Mouse (Mus musculus): ENCODE measurements around the gene Tshz3. TPM values are rescaled to one million over a fixed set of nuclear protein-coding genes. Genes with fewer than 3 reads are reported as not detected.

Gene Tshz3
- total and polyA plus RNA-seq, 2 experiments from 2014 or later: 18.1 to 25.3 TPM

DNA sequence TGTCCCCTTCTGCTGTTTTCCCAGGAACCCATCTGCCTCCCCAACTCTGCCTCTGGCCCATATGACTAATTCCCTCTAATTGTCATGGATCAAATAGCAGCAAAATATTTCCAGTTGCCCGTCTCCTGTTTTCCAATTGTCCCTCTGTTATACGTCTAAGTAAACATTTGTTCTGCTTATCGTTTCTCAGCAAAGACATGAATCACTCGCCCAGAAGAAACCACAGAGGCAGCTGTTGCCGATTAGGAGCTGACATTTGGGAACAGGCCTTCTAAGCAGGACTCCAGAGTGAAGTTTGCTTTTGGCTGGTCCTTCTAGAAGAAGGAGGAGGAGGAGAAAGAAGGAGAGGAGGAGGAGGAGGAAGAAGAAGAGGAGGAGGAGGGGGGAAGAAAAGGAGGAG lies 30.2 kb upstream of the Tshz3 start:
- H3K4me1 ChIP-seq (ENCODE audit: insufficient read depth, low read length): no peaks in the 10 kb centered on the region
- no peak for TF ChIP-seq CTCF (IDR thresholded peaks at IDR 0.05; ENCODE audit: low read depth)
- no peaks in the 10 kb centered on the region for H3K36me3 ChIP-seq (ENCODE audit: insufficient read depth, low read length)
- no peak overlapping the region for H3K4me3 ChIP-seq (ENCODE audit: low read length)
- no peak for DNase-seq (ENCODE audit: low spot score)
- no peak overlapping the region for H3K27ac ChIP-seq
- ATAC-seq: no peak
- no peak overlapping the region for H3K9ac ChIP-seq (replicated peaks; ENCODE audit: low read length)
- no peak overlapping the region for H3K4me2 ChIP-seq (ENCODE audit: low read depth, low read length)
- H3K9me3 ChIP-seq (ENCODE audit: low read length): no peaks in the 10 kb centered on the region
- no peaks in the 10 kb centered on the region for H3K27me3 ChIP-seq (ENCODE audit: insufficient read depth, low read length)
- 66% methylated on average over 5 of the region's 5 CpGs for WGBS

DNA sequence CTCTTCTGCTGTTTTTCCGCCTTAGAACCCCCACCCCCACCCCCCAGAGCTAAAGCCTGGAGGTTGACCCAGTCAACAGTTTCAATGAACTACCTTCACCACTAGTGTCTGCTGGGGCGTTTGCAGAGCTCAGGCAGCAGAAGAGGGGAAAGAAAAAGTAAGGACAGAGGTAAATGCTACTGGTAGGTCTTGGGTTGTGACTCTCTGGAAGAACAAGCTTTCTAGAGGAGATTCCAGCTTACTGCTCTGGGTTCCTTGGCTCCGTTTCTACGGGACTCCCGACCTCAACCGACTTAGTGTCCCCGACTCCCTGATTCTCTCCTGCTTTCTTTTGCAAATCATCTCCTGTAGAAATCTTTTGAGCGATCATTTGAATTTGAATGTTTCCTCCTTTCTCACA lies 19.9 kb upstream of the Tshz3 start:
- no peaks in the 10 kb centered on the region for H3K9me3 ChIP-seq (ENCODE audit: low read length)
- no peak overlapping the region for H3K9ac ChIP-seq (replicated peaks; ENCODE audit: low read length)
- H3K36me3 ChIP-seq (ENCODE audit: insufficient read depth, low read length): no peaks in the 10 kb centered on the region
- no peak for ATAC-seq
- H3K4me3 ChIP-seq (ENCODE audit: low read length): no peak overlapping the region
- no peak overlapping the region for H3K4me2 ChIP-seq (ENCODE audit: low read depth, low read length)
- DNase-seq (ENCODE audit: low spot score): no peak
- 18% methylated on average over 8 of the region's 8 CpGs for WGBS
- 0 out of 2 replicates have a peak, but pooled peaks cover 10% of the 10 kb centered on the region for H3K27me3 ChIP-seq (ENCODE audit: insufficient read depth, low read length)
- no peak overlapping the region for H3K27ac ChIP-seq
- peaks cover 11% of the 10 kb centered on the region; the same call in 1 of the 2 replicates for H3K4me1 ChIP-seq (ENCODE audit: insufficient read depth, low read length)
- TF ChIP-seq CTCF (IDR thresholded peaks at IDR 0.05; ENCODE audit: low read depth): no peak

DNA sequence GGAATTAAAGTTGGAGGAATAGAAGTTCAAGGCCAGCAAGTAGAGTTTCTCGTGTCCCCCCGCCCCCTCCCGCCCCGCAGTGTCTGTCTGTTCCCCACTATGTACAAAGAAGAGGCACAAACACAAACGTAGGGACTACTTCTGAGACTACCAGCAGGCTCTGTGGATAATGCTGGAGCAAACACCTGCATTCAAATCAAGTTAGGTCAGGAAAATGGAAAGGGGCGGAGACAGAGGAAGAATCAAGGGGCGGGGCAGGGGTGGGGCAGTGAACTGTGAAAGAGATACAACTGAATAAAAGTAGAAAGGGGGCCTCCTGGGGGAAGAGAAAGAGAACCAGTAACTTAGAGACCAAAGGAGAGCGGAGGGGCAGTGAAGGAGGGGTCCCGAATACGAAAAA lies 19.4 kb upstream of the Tshz3 start:
- Histone ChIP-seq H3K4me1 (ENCODE audit: insufficient read depth, low read length) (peaks cover 11% of the 10 kb centered on the region; the same call in 1 of the 2 replicates), H3K4me2 (ENCODE audit: low read depth, low read length) (no peak overlapping the region), H3K4me3 (ENCODE audit: low read length) (no peak overlapping the region), H3K36me3 (ENCODE audit: insufficient read depth, low read length) (no peaks in the 10 kb centered on the region), H3K9ac (replicated peaks; ENCODE audit: low read length) (no peak overlapping the region), H3K9me3 (ENCODE audit: low read length) (no peaks in the 10 kb centered on the region), H3K27me3 (ENCODE audit: insufficient read depth, low read length) (0 out of 2 replicates have a peak, but pooled peaks cover 10% of the 10 kb centered on the region), H3K27ac (no peak overlapping the region)
- ATAC-seq: no peak
- 8% methylated on average over 10 of the region's 10 CpGs for WGBS
- DNase-seq (ENCODE audit: low spot score): no peak
- no peak for TF ChIP-seq CTCF (IDR thresholded peaks at IDR 0.05; ENCODE audit: low read depth)

DNA sequence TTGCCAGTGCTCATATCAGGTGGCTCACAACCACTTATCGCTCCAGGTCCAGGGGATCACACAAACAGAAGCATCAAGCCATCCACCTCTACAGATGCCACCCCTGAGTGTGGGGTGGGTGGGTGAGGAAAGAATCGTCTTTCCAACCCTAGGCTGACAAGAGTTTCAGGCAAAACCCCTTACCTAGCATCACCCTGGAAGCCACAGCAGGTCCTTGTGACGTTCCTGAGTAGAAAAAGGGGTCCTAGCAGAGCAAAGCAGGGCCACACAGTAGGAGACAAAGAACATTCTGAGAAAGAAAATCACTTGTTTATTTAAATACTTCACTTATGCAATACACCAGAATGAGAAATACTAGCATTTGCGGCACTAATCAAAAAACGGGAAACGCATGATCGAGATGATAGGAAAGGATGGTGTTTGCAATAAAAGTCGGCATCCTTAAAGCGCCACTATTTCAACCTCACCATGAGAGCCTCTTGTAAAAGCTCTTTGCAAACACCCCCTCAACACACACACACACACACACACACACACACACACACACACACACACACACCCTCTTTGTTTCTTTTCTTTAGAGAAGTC lies 18.8 kb upstream of the Tshz3 start:
- Histone ChIP-seq H3K27ac (no peak overlapping the region), H3K9me3 (ENCODE audit: low read length) (no peaks in the 10 kb centered on the region), H3K4me1 (ENCODE audit: insufficient read depth, low read length) (peaks cover 11% of the 10 kb centered on the region; the same call in 1 of the 2 replicates), H3K36me3 (ENCODE audit: insufficient read depth, low read length) (no peaks in the 10 kb centered on the region), H3K27me3 (ENCODE audit: insufficient read depth, low read length) (0 out of 2 replicates have a peak, but pooled peaks cover 10% of the 10 kb centered on the region), H3K4me3 (ENCODE audit: low read length) (peak overlapping the region; percentile 34; the same call in 1 of the 2 replicates), H3K9ac (replicated peaks; ENCODE audit: low read length) (no peak overlapping the region), H3K4me2 (ENCODE audit: low read depth, low read length) (peak overlapping the region; percentile 65)
- DNase-seq (ENCODE audit: low spot score) (no peak), ATAC-seq (0 out of 2 replicates have a peak, but pooled peaks have one; percentile 24)
- no peak for TF ChIP-seq CTCF (IDR thresholded peaks at IDR 0.05; ENCODE audit: low read depth)
- WGBS: 7% methylated on average over 9 of the region's 9 CpGs

DNA sequence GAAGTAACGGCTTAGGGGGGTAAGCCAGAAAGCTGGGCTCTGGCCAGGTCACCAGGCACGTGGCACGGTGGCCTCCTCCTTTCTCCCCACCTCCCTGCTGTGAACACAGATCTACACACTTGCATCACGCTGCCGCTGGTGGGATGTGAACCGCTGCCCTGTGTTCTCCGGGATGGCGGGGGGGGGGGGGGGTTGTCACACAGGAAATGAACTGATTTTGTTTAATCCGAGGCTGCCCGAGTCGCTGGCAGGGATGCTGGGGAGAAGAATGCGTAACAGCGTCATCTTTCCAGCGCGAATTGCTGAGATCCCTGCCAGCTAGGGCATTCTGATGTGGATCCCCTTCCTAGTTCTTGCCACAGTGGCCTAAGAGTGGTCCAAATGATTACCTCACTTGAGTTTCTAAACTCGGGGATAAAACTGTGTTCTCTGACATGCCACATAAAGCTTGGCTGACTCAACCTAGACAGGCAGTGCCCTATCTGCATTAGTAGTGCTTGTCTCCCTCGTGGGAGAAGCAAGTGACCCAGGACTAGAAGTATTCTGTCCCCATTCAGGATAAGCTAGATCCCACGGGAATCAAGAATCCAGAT lies 18.0 kb upstream of the Tshz3 start:
- Histone ChIP-seq H3K4me3 (ENCODE audit: low read length) (peak overlapping the region; percentile 34), H3K27me3 (ENCODE audit: insufficient read depth, low read length) (0 out of 2 replicates have a peak, but pooled peaks cover 10% of the 10 kb centered on the region), H3K9me3 (ENCODE audit: low read length) (no peaks in the 10 kb centered on the region), H3K9ac (replicated peaks; ENCODE audit: low read length) (0 out of 2 replicates have a peak overlapping the region, but pooled peaks have one; percentile 21), H3K36me3 (ENCODE audit: insufficient read depth, low read length) (no peaks in the 10 kb centered on the region), H3K27ac (no peak overlapping the region), H3K4me1 (ENCODE audit: insufficient read depth, low read length) (peaks cover 11% of the 10 kb centered on the region; the same call in 1 of the 2 replicates), H3K4me2 (ENCODE audit: low read depth, low read length) (peak overlapping the region; percentile 65)
- DNase-seq (ENCODE audit: low spot score): no peak
- WGBS: under 1% methylated on average over 18 of the region's 18 CpGs
- ATAC-seq: 0 out of 2 replicates have a peak, but pooled peaks have one; percentile 47
- no peak for TF ChIP-seq CTCF (IDR thresholded peaks at IDR 0.05; ENCODE audit: low read depth)

DNA sequence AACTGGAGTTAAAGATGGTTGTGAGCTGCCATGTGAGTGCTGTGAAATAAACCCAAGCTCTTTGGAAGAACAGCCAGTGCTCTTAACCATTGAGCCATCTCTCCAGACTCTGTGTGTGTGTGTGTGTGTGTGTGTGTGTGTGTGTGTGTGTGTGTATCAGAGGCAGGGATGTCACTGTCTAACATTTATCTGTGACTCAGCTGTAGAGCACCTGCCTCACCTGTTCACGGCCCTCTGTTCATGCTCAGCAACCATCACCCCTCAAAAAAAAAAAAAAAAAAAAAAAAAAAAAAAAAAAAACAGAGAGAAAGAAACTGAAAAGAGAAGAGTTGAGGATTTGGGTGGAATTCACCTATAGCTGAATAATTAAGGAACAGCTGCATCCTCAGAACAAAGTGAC lies 10.4 kb upstream of the Tshz3 start:
- Histone ChIP-seq H3K4me2 (ENCODE audit: low read depth, low read length) (no peak overlapping the region), H3K4me1 (ENCODE audit: insufficient read depth, low read length) (no peaks in the 10 kb centered on the region; the same call in 1 of the 2 replicates), H3K9ac (replicated peaks; ENCODE audit: low read length) (no peak overlapping the region), H3K9me3 (ENCODE audit: low read length) (no peaks in the 10 kb centered on the region), H3K27me3 (ENCODE audit: insufficient read depth, low read length) (peaks cover 19% of the 10 kb centered on the region; the same call in 1 of the 2 replicates), H3K36me3 (ENCODE audit: insufficient read depth, low read length) (no peaks in the 10 kb centered on the region), H3K4me3 (ENCODE audit: low read length) (no peak overlapping the region), H3K27ac (no peak overlapping the region)
- no peak for TF ChIP-seq CTCF (IDR thresholded peaks at IDR 0.05; ENCODE audit: low read depth)
- no peak for DNase-seq (ENCODE audit: low spot score)
- ATAC-seq: no peak
- 90% methylated on average over 1 of the region's 1 CpGs for WGBS
